Mouse (Mus musculus) right cerebral cortex, postnatal 4 days (tissue): Measurements from ENCODE around the gene Gm26602.

Source experiments
- DNase-seq: peaks from one replicate; pipeline ENCODE4 v3.0.0-alpha.2; 2022

Gm26602 gene

DNA sequence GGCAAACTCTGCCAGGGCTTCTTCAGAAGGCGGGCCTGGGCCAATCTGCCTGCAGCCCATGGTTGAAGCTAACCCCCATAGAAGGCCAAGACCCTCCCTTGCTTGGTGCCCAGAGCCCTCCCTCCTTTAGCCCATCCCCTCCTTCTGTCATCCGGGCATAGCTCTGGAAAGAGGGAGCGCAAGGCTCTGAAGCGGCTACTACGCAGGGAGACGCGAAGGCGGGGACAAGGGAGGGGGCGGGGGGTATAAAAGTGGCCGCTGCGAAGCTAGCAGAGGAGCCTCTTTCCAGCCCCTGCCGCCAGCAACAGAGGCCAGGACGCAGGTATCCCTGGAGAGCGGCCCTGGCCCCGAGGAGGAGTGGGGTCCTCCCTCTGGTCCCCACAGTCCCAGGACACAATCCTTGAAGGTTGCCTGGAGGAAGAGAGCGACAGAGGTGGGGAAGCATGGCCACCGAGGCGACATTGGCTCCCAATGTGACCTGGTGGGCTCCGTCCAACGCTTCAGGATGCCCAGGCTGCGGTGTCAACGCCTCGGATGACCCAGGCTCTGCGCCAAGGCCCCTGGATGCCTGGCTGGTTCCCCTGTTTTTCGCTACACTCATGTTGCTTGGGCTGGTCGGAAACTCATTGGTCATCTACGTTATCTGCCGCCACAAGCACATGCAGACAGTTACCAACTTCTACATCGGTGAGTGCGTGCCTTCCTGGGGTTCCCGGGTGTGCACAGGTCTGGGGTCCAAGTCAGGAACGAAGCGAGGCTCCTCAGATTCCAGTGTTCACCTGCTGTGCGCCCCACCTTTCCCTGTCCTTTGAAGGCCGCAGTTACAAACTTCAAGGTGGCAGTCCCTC is 7.8 kb downstream of the Gm26602 start:
- no peak for DNase-seq

DNA sequence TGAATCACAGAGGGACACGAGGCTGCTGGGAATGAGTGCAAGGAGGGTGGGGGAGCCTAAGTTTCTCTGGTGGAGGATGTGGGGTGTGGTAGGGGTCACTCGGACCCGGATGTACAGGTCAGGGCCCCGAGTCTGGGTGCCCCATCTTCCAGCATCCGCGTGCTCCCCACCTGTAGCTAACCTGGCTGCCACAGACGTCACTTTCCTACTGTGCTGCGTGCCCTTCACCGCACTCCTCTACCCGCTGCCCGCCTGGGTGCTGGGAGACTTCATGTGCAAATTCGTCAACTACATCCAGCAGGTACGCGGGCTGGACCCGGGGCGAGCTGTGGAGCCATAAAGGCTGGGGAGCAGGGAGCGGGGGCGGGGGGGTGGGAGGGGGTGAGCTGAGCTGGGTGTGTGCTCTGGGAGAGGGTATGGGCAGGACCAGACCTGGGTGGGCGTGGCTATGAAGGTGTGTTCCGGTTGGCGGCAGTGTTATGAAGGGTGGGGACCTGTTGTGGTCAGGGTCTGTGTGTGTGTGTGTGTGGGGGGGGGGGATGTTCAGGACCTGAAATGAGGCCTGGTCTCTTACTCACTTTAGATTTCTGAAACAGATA is 8.7 kb downstream of the Gm26602 start:
- DNase-seq, result no peak

DNA sequence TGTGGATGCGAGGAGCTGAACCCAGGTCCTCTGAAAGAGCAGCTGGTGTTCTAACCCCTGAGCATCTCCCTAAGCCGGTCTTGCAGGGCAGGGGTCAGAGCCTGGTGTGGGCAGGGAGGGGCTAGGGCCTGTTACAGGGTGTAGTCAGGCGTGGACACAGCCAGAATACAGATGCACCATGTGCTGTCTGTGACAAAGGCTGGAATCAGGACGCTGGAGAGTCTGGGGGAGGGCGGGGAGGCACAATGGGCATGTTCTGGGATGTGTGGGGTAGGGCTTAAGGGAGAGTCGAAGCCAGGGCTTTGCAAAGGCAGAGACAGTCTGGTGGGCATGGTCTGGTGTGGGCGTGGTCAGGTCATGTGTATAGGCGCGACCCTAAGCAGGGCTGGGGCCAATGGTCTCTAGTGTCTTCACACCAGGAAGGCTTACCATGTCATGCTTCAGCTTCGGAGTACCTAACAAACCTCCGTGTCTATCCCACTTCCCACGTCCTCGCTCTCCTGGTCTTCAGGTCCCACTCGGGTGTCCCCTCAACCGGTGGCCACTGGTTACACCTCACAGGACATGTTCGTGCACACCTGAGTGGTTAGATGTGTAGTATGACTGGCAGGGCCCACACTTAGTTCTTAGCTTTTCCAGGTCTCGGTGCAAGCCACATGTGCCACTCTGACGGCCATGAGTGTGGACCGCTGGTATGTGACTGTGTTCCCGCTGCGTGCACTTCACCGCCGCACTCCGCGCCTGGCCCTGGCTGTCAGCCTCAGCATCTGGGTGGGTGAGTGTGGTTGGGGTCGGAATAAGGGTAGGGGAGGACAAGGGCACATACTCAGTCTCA is 9.6 kb downstream of the Gm26602 start:
- DNase-seq, result no peak

DNA sequence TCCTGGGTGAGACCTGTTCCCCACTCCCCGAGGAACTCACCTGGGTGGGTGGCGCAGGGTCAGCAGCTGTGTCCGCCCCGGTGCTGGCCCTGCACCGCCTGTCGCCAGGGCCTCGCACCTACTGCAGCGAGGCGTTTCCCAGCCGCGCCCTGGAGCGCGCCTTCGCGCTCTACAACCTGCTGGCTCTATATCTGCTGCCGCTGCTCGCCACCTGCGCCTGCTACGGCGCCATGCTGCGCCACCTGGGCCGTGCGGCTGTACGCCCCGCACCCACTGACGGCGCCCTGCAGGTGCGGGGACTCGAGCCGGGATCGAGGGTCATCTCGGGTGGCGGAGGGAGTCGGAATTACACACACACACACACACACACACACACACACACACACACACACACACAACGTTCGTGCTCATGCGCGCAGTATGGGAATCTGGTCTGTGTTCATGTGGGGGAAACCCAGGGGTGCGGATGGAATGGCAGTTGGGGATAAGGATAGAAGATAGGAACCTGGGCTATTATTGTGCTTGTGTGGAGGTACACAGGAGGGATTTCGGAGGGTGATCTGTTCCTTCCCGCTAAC is 10.4 kb downstream of the Gm26602 start, which contains the start of gene R3hdm4:
Gene R3hdm4 (minus strand): TSS at position 251 of the 578 bp plus-strand sequence.
- DNase-seq, result no peak

DNA sequence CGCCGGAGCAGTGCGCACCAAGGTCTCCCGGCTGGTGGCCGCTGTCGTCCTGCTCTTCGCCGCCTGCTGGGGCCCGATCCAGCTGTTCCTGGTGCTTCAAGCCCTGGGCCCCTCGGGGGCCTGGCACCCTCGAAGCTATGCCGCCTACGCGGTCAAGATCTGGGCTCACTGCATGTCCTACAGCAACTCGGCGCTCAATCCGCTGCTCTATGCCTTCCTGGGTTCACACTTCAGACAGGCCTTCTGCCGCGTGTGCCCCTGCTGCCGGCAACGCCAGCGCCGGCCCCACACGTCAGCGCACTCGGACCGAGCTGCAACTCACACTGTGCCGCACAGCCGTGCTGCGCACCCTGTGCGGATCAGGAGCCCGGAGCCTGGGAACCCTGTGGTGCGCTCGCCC is 10.9 kb downstream of the Gm26602 start:
- no peak for DNase-seq

DNA sequence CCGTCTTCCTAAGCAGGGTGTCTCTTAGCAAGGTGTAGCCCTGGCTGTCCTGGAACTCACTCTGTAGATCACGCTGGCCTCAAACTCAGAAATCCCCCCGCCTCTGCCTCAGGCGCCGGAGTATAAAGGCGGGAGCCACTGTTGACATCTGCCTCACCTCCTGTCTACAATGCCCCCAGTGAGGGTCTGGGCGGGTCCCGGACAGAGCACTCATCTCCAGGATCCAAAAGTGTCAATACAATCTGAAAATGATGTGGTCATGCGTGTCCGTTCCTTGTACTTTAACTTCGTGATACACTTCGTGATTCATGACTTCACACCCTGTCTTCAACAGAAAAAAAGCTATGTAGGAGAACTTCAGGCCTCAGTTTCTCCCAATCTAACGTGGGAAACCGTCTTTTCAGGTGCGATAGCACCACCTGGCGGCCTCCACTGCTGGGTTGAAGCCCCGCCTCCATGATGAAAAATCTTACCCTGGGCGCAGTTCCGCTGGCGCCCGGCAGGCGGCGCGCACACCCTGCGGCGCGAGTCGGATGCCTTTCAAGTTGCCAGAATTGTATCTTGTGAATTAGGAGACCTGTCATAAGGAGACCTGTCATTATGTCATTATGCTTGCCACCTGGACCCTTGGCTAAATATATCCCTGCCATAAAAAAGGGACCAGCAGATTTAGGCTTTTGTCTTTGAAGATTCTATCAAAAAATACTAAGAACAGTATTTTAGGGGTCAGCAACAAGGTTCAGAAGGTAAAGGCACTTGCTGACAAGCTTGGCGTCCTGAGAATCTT is 14.5 kb downstream of the Gm26602 start:
- peak; percentile 98 for DNase-seq

DNA sequence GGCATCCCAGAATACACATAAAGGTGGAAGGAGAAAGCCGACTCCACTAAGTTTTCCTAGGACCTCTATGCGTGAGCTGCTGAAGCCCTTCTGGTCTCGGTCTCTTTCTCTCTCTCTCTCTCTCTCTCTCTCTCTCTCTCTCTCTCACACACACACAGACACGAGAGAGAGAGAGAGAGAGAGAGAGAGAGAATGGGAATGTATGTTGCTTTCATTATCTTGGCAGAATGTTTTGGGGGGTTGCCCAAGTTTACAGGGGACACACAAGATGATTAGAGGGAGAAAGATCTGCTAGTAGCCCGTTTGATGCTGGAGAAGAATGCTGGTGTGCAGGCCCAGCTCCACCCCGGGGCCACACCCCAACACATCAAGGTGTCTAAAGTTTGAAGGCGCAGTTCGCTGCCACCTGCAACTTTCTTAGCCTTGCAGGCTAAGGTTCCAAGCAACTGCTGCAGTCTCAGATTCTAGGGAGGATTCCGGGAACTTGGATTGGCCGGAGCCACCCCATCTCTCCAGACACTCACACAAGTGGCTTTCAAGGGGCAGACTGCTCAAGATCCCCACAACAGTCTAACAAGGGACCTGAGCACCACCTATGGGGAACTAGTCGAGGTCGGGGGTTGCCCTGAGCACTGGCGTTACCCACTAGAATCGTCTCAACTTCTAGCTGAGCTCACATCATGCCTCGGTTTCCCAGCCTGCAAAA is 15.3 kb downstream of the Gm26602 start:
- DNase-seq, result no peak

DNA sequence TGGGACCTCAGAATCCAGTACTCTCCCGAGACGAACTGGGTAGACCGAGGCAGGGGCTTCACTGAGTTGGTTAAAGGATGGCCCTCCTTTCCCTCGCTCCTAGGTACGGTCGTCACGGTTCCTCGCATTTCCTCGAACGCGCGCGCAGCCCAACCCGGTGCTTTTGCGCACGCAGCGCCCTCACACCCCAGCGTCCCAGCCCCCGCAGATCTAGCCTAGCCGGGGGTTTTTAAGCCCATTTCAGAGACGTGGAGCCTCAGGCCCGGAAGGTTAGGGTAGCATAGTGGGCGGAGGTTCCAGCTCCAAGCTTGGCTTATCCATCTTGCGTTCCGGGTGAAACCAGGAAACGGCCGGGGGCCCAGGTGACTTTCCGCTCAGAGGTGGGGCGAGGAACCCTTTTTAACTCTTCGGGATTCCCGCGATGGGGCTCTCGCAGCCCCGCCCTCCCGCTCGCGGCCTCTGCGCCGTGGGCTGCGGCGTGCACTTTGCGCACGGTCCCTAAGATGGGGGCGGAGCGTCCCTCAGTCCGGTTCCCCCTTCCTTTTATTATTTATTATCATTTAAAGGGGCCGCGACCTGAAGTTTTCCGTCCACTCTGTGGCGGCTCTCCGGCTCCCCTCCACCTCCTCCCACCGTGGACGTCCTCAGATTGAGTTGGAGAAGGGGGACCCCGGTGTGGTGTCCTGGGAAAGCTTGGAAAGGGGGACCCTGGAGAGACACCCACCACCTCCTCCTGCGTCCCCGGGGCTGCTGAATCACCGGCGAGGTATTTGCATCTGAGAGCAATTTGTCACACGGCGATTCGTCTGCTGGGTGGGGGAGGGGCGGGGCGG is 16.1 kb downstream of the Gm26602 start, which contains the start of gene Arid3a:
Gene Arid3a (plus strand): TSS at position 553 of the 833 bp plus-strand sequence.
- peak; percentile 77 for DNase-seq

DNA sequence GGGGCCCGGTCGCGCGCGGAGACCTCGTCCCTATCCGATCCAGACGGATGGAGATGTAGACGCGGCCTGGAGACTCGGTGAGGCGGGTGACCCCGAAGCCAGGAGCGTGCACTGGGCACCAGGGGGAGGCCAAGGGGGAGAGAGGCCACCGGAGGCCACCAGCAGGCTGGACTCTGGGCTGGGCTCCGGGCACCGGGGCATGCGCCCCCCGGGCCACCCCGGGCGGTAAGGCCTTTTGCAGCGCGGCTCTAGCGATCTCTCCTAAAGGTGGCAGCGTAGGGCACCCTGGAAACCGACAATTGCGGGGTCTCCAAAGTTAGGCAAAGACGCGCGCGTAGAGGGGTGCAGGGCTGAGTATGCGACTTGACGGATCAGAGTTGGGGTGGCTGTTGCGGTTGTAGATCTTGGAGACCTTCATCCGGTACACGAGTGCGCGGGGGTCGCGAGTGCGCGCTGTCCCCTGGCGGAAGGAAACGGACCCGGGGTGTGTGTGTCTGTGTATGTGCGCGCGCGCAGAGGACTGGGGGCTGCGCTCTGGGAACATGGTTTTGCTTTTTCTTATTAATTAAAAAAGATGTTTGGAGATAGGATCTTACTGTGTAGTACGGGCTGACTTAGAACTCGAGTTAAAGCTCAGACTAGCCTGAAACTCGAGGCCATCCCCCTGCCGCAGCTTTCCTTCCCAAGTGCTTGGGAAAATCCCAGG is 16.8 kb downstream of the Gm26602 start:
- DNase-seq, result peak; percentile 53

DNA sequence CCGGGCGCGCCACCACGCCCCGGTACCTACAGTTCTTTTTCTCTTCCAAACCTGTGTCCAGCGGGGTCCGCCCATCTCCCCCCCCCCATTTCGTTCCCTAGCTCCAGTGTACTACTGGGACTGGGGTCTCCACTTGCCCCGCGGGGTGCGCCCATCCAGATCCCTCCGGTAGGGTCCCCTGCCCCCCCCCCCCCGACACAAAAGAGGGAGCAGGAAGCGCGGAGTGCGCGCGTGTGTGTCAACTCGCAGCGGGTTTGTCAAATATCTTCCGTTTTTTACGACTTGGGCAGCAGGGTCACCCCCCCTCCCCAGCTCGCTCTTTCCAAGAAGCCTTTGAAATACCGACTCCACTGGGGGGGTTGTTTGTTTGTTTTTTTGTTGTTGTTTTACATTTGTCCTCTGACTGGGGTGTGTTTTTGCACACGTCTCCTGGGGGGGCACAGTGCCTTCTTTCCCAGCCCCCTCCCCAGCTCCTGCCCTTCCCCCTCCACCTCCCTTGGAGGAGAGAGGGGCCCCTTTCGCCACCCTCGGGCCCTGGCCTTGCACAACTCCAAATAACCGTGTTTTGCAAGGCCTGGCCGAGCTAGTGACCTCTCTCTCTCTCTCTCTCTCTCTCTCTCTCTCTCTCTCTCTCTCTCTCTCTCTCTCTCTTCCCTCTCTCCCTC is 17.5 kb downstream of the Gm26602 start:
- DNase-seq, result no peak

DNA sequence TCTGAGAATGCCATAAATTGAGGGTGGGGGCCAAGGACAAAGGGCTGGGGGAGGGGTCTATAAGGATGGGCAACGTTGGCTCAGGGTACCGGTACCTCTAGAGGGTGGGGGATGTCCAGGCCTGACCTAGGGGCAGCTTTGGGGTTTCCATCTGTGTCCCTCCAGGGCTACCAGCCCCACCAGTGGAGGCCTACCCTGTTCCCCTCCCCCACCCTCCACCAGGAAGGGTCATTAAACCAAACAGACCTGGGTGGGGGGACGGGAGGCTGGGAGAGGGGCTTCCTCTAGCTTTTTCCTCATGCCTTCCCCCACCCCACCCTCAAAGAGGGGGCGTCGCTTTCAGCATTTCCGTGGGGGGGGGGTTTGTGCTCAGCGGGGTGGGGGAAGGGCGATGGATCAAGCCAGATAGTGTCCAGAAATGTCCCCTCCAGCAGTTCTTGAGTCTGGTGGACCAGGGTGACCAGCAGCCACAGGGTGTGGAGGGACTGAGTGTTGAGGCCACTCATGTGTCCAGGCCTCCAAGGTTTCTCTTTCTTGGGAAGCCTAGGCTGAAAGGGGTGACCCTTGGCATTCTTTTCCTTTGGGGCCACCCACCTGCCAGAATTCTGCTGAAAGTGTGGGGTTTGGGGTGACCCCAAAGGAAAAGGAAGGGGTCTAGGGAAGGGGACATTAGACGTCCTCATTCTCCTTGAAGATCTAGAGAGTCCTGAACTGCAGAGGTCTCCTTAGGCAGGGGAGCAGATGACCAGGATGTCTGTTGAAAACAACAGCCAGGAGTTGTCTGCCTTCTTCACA is 18.4 kb downstream of the Gm26602 start:
- no peak for DNase-seq

DNA sequence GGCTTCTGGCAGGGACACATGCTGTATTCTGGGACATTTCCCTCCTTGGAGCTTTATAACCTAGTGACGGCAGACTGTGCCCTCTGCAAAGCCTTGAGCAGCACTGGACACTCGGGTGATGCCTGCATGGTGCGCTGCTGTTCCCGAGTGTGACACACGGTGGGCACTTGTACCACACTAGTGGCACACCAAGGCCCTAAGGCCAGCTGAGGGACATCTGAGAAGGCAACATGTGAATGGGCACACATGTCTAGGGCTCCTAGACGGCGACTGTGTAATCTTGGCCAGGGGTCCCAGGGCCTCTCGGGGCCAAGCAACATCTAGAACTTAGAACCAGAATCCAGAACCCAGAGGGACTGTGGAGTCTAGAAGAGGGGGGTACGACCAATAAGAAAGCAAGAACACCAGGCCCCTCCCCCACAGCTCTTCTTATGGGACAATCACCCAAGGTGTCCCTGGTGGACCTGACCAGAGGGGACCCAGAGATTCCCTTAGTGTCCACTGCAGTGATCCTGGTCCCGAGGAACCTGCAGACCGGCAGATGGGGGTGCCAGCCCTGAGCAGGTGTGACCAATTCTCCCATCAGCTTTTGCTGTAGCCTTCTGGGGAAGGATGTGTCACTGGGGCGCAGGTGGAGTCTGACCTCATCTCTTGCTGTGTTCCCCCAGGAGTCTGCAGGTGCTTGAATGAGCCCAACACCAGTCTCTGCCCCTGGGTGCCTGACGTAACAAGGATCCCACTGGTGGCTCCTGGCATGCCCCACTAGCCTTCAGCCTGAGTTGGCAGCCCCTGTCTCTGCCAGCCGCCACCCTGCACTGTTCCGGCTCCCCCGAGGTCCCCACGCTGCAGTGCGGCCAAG is 19.5 kb downstream of the Gm26602 start:
- DNase-seq, result no peak

DNA sequence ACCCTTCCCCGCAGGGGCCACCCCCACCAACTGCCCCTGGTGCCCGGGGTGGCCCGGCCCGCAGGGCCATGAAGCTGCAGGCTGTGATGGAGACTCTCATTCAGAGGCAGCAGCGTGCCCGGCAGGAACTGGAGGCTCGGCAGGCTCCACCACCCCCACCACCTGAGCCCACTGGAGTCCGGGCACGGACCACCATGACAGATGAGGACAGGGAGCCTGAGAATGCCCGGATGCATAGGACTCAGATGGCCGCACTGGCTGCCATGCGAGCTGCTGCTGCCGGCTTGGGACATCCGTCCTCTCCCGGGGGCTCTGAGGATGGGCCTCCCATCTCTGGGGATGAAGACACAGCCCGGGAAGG is 20.1 kb downstream of the Gm26602 start:
- no peak for DNase-seq

DNA sequence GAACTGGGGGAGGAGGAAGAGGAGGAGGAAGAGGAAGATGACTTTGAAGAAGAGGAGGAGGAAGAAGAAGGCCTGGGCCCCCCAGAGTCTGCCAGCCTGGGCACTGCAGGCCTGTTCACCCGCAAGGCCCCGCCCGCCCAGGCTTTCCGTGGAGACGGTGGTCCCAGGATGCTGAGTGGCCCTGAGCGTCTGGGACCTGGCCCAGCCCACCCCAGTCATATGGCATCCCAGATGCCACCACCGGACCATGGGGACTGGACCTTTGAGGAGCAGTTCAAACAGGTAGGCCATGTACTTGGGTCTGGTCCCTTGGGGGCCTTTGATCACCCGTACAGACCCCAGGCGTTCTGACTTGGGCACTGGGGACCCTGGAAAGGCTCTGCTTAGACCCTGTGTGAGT is 21.1 kb downstream of the Gm26602 start:
- no peak for DNase-seq

DNA sequence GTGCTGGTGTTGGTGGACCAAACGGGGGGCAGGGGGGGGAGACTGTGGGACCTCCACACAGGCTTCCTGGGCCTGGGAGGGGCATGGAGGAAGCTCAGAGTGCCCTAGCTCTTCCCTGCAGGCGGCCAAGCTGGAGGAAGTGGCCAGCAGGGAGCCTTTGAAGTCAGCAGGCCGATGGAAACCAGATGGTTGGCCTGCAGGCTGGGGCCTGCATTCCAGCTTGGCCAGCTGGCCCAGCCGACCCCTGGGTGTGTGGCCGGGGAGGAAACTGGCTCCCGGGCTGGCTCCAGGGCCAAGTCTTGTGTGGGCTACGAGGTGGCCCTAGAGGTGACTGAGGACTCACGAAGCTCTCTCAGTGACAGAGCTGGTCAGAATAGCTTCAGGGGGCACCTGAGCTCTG is 22.1 kb downstream of the Gm26602 start:
- DNase-seq, result peak; percentile 35

DNA sequence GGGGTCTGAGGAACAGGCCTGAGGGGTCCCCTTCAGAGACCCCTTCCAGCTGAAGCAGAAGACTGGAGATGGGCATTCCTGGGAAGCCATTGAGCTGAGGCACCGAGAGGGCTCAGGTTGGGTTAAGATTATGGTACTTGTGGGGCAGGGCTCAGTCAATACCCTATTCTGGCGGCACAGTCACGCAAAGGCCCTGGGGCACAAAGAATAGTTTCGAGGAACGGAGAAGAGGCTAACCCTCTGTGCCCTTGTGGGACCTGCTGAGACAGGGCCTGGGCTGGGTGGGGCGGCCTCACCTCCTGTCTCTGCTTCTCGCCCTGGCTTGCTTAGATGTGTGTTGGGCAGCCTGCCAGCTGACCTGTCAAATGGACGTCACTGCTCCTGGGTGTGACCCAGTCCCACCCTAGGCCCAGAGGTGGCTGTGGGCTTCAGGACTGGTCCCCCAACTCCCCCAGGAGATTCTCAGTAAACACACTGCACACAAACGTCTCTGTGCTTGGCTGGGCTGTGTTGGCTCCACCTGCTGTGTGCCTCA is 22.6 kb downstream of the Gm26602 start:
- no peak for DNase-seq

DNA sequence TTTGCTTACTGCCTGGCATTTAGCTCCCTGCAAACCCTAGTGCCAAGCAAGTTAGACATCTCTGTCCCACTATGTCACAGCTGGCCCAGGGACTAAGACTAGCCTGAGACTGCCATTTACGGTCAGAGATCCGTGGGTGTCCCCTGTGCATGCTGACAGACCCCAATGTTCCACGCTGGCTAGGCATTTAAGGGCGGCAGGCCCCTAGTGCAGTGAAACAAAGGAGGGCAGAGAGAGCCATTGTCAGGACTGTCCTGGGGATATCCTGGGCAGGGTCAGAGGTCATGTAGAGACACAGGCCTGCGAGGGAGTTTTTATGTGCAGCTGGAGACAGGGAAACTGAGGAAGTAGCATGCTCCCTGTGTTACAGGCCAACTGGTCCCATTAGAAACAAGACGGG is 23.2 kb downstream of the Gm26602 start:
- no peak for DNase-seq
